Mouse (Mus musculus) kidney, embryonic 16.5 days (tissue): ENCODE measurements around the gene Xpr1. TPM values are rescaled to one million over a fixed set of nuclear protein-coding genes. Genes with fewer than 3 reads are reported as not detected.
A peak's percentile ranks its signal among the peaks of the same experiment; 100 is the strongest.

Experiments used
- ATAC-seq: fragments of 200-750 bp; cut with Nextera tagmentation; 2 replicates; pipeline ENCODE4 v1.8.0; 2017; ENCODE audit warnings: moderate TSS enrichment; ENCODE audit not compliant: low FRiP score, low TSS enrichment
- H3K27ac ChIP-seq: fragments of 300-500 bp; sonication (generic); 2 replicates; pipeline ENCODE4 v1.5.1; 2014; ENCODE audit warnings: low read length
- H3K27me3 ChIP-seq: fragments of 300-500 bp; sonication (generic); 2 replicates; pipeline ENCODE4 v1.6.1; 2014; ENCODE audit warnings: low read length, control low read depth, mixed read lengths; ENCODE audit not compliant: insufficient read depth
- H3K36me3 ChIP-seq: fragments of 300-500 bp; sonication (generic); 2 replicates; pipeline ENCODE4 v1.6.1; 2014; ENCODE audit warnings: low read length, control low read depth, mixed read lengths; ENCODE audit not compliant: insufficient read depth
- H3K4me1 ChIP-seq: fragments of 300-500 bp; sonication (generic); 2 replicates; pipeline ENCODE4 v1.6.1; 2014; ENCODE audit warnings: low read length, control low read depth, mixed read lengths; ENCODE audit not compliant: insufficient read depth
- H3K4me2 ChIP-seq: fragments of 300-500 bp; sonication (generic); replicated peaks from 2 replicates; pipeline ENCODE4 v1.6.1; 2014; ENCODE audit warnings: low read depth, low read length
- H3K4me3 ChIP-seq: fragments of 300-500 bp; sonication (generic); 2 replicates; pipeline ENCODE4 v1.5.1; 2014; ENCODE audit warnings: mild to moderate bottlenecking, low read length
- H3K9ac ChIP-seq: fragments of 300-500 bp; sonication (generic); replicated peaks from 2 replicates; pipeline ENCODE4 v1.6.1; 2014; ENCODE audit warnings: low read length
- H3K9me3 ChIP-seq: fragments of 300-500 bp; sonication (generic); 2 replicates; pipeline ENCODE4 v1.6.1; 2016; ENCODE audit warnings: low read length, control low read depth
- WGBS: fragments of 180-500 bp; shearing (Covaris S2); extraction: QIAGEN DNeasy Blood & Tissue Kit; methylation state at CpG from one replicate; pipeline ENCODE4 v1.1.7; 2014; 5-methylcytosine and 5-hydroxymethylcytosine counted together
- polyA plus RNA-seq: library from polyadenylated mRNA; unstranded; fragments of >200 nt; fragmentation: Nextera tagmentation; extraction: Ambion mirVana; gene quantifications from 2 replicates; pipeline ENCODE4 v1.2.1, GENCODE M21; 2015

Xpr1 gene
- polyA plus RNA-seq, result 9.2 and 12.6 TPM in 2 replicates

- no peaks in the 10 kb centered on the region for H3K9me3 ChIP-seq
These were observed at the start of gene Xpr1 for GRCm38 (mm10) chr1:155416701-155417677. TSS of gene Xpr1 (minus strand) at chr1:155417415.

DNA sequence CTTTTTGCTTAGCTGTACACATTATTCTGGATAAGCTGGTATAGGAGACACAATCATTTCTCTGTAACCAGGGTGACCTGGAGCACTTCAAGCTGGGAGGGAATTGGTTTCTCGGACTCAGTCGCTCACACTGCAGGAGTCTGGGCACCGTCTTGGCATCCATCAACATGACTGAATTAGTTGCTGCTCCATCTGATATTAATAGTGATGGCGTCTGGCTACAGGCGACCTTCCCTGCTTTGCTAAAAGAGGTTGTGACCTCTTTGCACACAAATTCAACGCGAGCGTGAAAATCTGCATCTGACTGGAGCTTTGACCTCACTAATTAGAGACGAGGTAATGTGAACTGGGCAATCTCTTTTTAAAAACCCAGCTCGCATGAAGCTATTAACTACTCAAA is 46.2 kb upstream of the Xpr1 start:
- H3K4me3 ChIP-seq, result no peak overlapping the region
- no peaks in the 10 kb centered on the region for H3K27me3 ChIP-seq
- no peak overlapping the region for H3K4me2 ChIP-seq
- H3K27ac ChIP-seq, result no peak overlapping the region
- no peaks in the 10 kb centered on the region for H3K36me3 ChIP-seq
- no peaks in the 10 kb centered on the region for H3K9me3 ChIP-seq
- ATAC-seq, result no peak
- H3K4me1 ChIP-seq, result no peaks in the 10 kb centered on the region
- WGBS, result 50% methylated on average over 10 of the region's 10 CpGs
- no peak overlapping the region for H3K9ac ChIP-seq

More at GRCm38 (mm10) chr1:155416701-155417677, at the start of gene Xpr1:
- H3K4me2 ChIP-seq, result peak within 1 kb of the TSS; percentile 75
- ATAC-seq, result peak; percentile 96
- WGBS, result under 1% methylated on average over 69 of the region's 82 CpGs
- peak within 1 kb of the TSS; percentile 90 for H3K27ac ChIP-seq
- H3K4me3 ChIP-seq, result peak within 1 kb of the TSS; percentile 92
- no peaks in the 10 kb centered on the region for H3K36me3 ChIP-seq
- peak within 1 kb of the TSS; percentile 80 for H3K9ac ChIP-seq
- peaks cover 10% of the 10 kb centered on the region for H3K4me1 ChIP-seq
- H3K27me3 ChIP-seq, result no peaks in the 10 kb centered on the region

GRCm38 (mm10) chr1:155462582-155462981 is 45.4 kb upstream of the Xpr1 start:
- WGBS, result 78% methylated on average over 5 of the region's 5 CpGs
- no peaks in the 10 kb centered on the region for H3K27me3 ChIP-seq
- ATAC-seq, result no peak

GRCm38 (mm10) chr1:155457532-155457931 is 40.3 kb upstream of the Xpr1 start:
- H3K27me3 ChIP-seq, result no peaks in the 10 kb centered on the region
- H3K9me3 ChIP-seq, result no peaks in the 10 kb centered on the region
- ATAC-seq, result no peak
- H3K9ac ChIP-seq, result no peak overlapping the region
- no peak overlapping the region for H3K4me3 ChIP-seq
- no peaks in the 10 kb centered on the region for H3K36me3 ChIP-seq
- H3K27ac ChIP-seq, result no peak overlapping the region
- no peaks in the 10 kb centered on the region for H3K4me1 ChIP-seq
- 75% methylated on average over 7 of the region's 7 CpGs for WGBS
- no peak overlapping the region for H3K4me2 ChIP-seq

More at GRCm38 (mm10) chr1:155462582-155462981, 45.4 kb upstream of the Xpr1 start:
- Histone ChIP-seq H3K9ac (no peak overlapping the region), H3K9me3 (no peaks in the 10 kb centered on the region), H3K4me2 (no peak overlapping the region), H3K4me3 (no peak overlapping the region), H3K27ac (no peak overlapping the region), H3K36me3 (no peaks in the 10 kb centered on the region), H3K4me1 (no peaks in the 10 kb centered on the region)

GRCm38 (mm10) chr1:155453180-155453579 is 36.0 kb upstream of the Xpr1 start:
- no peak for ATAC-seq
- Histone ChIP-seq H3K36me3 (no peaks in the 10 kb centered on the region), H3K4me1 (no peaks in the 10 kb centered on the region), H3K9me3 (no peaks in the 10 kb centered on the region), H3K4me3 (no peak overlapping the region), H3K27ac (no peak overlapping the region), H3K27me3 (no peaks in the 10 kb centered on the region), H3K9ac (no peak overlapping the region), H3K4me2 (no peak overlapping the region)
- WGBS, result 75% methylated on average over 8 of the region's 8 CpGs

- no peaks in the 10 kb centered on the region for H3K27me3 ChIP-seq
- no peaks in the 10 kb centered on the region for H3K9me3 ChIP-seq
- no peak for ATAC-seq
- no peak overlapping the region for H3K9ac ChIP-seq
- no peaks in the 10 kb centered on the region for H3K4me1 ChIP-seq
- H3K36me3 ChIP-seq, result no peaks in the 10 kb centered on the region
- no peak overlapping the region for H3K27ac ChIP-seq
- WGBS, result 85% methylated on average over 2 of the region's 2 CpGs
- no peak overlapping the region for H3K4me3 ChIP-seq
- H3K4me2 ChIP-seq, result no peak overlapping the region
These were observed 31.7 kb upstream of the Xpr1 start for GRCm38 (mm10) chr1:155448932-155449331.

GRCm38 (mm10) chr1:155447277-155447676 is 30.1 kb upstream of the Xpr1 start:
- no peaks in the 10 kb centered on the region for H3K36me3 ChIP-seq
- no peak overlapping the region for H3K27ac ChIP-seq
- H3K27me3 ChIP-seq, result no peaks in the 10 kb centered on the region
- WGBS, result 77% methylated on average over 6 of the region's 6 CpGs
- no peak overlapping the region for H3K9ac ChIP-seq
- no peak overlapping the region for H3K4me3 ChIP-seq
- no peaks in the 10 kb centered on the region for H3K9me3 ChIP-seq
- H3K4me2 ChIP-seq, result no peak overlapping the region
- no peak for ATAC-seq
- no peaks in the 10 kb centered on the region for H3K4me1 ChIP-seq

- Histone ChIP-seq H3K4me2 (no peak overlapping the region), H3K4me3 (no peak overlapping the region), H3K36me3 (no peaks in the 10 kb centered on the region), H3K9me3 (no peaks in the 10 kb centered on the region), H3K27me3 (no peaks in the 10 kb centered on the region), H3K27ac (no peak overlapping the region), H3K9ac (no peak overlapping the region), H3K4me1 (no peaks in the 10 kb centered on the region; the same call in 1 of the 2 replicates)
- 91% methylated on average over 4 of the region's 4 CpGs for WGBS
- no peak for ATAC-seq
These were observed 25.9 kb upstream of the Xpr1 start for GRCm38 (mm10) chr1:155443115-155443514.

GRCm38 (mm10) chr1:155442521-155443001 is 25.3 kb upstream of the Xpr1 start:
- Histone ChIP-seq H3K4me1 (no peaks in the 10 kb centered on the region; the same call in 1 of the 2 replicates), H3K27me3 (no peaks in the 10 kb centered on the region), H3K9ac (no peak overlapping the region), H3K4me3 (no peak overlapping the region), H3K9me3 (no peaks in the 10 kb centered on the region), H3K27ac (no peak overlapping the region), H3K4me2 (no peak overlapping the region), H3K36me3 (no peaks in the 10 kb centered on the region)
- ATAC-seq, result no peak
- 66% methylated on average over 13 of the region's 13 CpGs for WGBS

DNA sequence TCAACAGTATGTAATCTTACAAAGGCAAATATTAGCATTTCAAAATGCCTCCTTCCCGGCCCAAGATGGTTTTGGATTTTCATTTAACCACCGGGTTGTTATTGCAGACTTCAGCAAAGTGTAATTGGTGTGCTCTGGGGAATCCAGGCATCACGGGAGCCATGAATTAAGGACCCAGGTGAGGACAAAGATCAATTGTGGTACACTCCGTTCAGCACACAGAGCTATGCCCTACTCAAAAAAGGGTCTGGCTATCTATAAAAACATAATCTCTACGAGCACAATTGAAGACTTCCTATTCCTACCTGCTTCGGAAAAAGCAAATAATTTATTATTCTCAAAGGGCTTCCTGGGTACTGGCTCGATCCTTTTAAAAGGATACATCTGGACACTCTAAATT is 22.3 kb upstream of the Xpr1 start:
- WGBS, result 51% methylated on average over 7 of the region's 7 CpGs
- H3K4me3 ChIP-seq, result no peak overlapping the region
- ATAC-seq, result no peak
- H3K9ac ChIP-seq, result no peak overlapping the region
- H3K27ac ChIP-seq, result no peak overlapping the region
- H3K4me1 ChIP-seq, result no peaks in the 10 kb centered on the region; the same call in 1 of the 2 replicates
- no peak overlapping the region for H3K4me2 ChIP-seq
- H3K36me3 ChIP-seq, result no peaks in the 10 kb centered on the region
- H3K27me3 ChIP-seq, result no peaks in the 10 kb centered on the region
- no peaks in the 10 kb centered on the region for H3K9me3 ChIP-seq
